Mouse (Mus musculus): Measurements from ENCODE around the gene I0C0044D17Rik. TPM values are rescaled to one million over a fixed set of nuclear protein-coding genes. Genes with fewer than 3 reads are reported as not detected.

The I0C0044D17Rik gene
- total RNA-seq, 1 experiment, result 0.13 TPM

- no peaks in the 10 kb centered on the region for H3K9me3 ChIP-seq (ENCODE audit: control insufficient read depth, insufficient read depth, low read depth, low read length)
- in situ Hi-C loops (cut with MboI; ENCODE audit: low sequenced_read_pairs in 2 of 2, unreplicated experiment in 2 of 2), result no loop called here
Measured at GRCm38 (mm10) chr4:98826701-98827100, 3.1 kb upstream of the I0C0044D17Rik start.

GRCm38 (mm10) chr4:98823047-98823446 lies 593 bp downstream of the I0C0044D17Rik start:
- Histone ChIP-seq H3K4me1 (ENCODE audit: control insufficient read depth in 2 of 2, insufficient read depth in 2 of 2, low read length in 2 of 2, poor library complexity in 1 of 2) (peaks cover 2 to 3% of the 10 kb centered on the region in 2 experiments; a peak in 1 of 4 replicates), H3K4me3 (ENCODE audit: insufficient read depth in 1 of 2, low read depth in 1 of 2, low read length in 2 of 2, poor library complexity in 1 of 2, severe bottlenecking in 1 of 2) (no peak overlapping the region), H3K27ac (ENCODE audit: insufficient read depth, low read depth, low read length, poor library complexity, severe bottlenecking) (no peak overlapping the region), H3K9me3 (ENCODE audit: control insufficient read depth, insufficient read depth, low read depth, low read length) (no peaks in the 10 kb centered on the region), H3K36me3 (ENCODE audit: control insufficient read depth, insufficient read depth, low read length, poor library complexity, severe bottlenecking) (no peaks in the 10 kb centered on the region), H3K9ac (ENCODE audit: insufficient read depth, low read depth, low read length, poor library complexity, severe bottlenecking) (no peak overlapping the region)
- TF ChIP-seq ZNF384 (IDR thresholded peaks at IDR 0.05; ENCODE audit: low read depth, low read length) (no peak), HCFC1 (IDR thresholded peaks at IDR 0.05; ENCODE audit: borderline replicate concordance, insufficient read depth, low read length) (no peak), ZC3H11A (IDR thresholded peaks at IDR 0.05; ENCODE audit: borderline replicate concordance, low read depth, low read length) (no peak), CHD2 (IDR thresholded peaks at IDR 0.05; ENCODE audit: low read depth, low read length) (no peak), MAFK (IDR thresholded peaks at IDR 0.05; ENCODE audit: insufficient read depth, low read depth, low read length) (no peak)
- in situ Hi-C loops (cut with MboI; ENCODE audit: low sequenced_read_pairs in 2 of 2, unreplicated experiment in 2 of 2), result no loop called here
- no peak for DNase-seq (ENCODE audit: low read depth, low spot score)

More at GRCm38 (mm10) chr4:98826701-98827100, 3.1 kb upstream of the I0C0044D17Rik start:
- H3K9ac ChIP-seq (ENCODE audit: insufficient read depth, low read depth, low read length, poor library complexity, severe bottlenecking), result no peak overlapping the region
- H3K4me3 ChIP-seq (ENCODE audit: insufficient read depth in 1 of 2, low read depth in 1 of 2, low read length in 2 of 2, poor library complexity in 1 of 2, severe bottlenecking in 1 of 2), result no peak overlapping the region
- DNase-seq (ENCODE audit: low read depth, low spot score), result no peak
- TF ChIP-seq ZNF384 (IDR thresholded peaks at IDR 0.05; ENCODE audit: low read depth, low read length), result no peak
- no peak for TF ChIP-seq ZC3H11A (IDR thresholded peaks at IDR 0.05; ENCODE audit: borderline replicate concordance, low read depth, low read length)
- TF ChIP-seq MAFK (IDR thresholded peaks at IDR 0.05; ENCODE audit: insufficient read depth, low read depth, low read length), result no peak
- no peak for TF ChIP-seq HCFC1 (IDR thresholded peaks at IDR 0.05; ENCODE audit: borderline replicate concordance, insufficient read depth, low read length)
- no peak for TF ChIP-seq CHD2 (IDR thresholded peaks at IDR 0.05; ENCODE audit: low read depth, low read length)
- H3K4me1 ChIP-seq (ENCODE audit: control insufficient read depth in 2 of 2, insufficient read depth in 2 of 2, low read length in 2 of 2, poor library complexity in 1 of 2), result peaks cover 0 to 2% of the 10 kb centered on the region in 2 experiments; a peak in 2 of 4 replicates
- no peaks in the 10 kb centered on the region for H3K36me3 ChIP-seq (ENCODE audit: control insufficient read depth, insufficient read depth, low read length, poor library complexity, severe bottlenecking)
- no peak overlapping the region for H3K27ac ChIP-seq (ENCODE audit: insufficient read depth, low read depth, low read length, poor library complexity, severe bottlenecking)

- no peak for DNase-seq (ENCODE audit: low read depth, low spot score)
- TF ChIP-seq MAFK (IDR thresholded peaks at IDR 0.05; ENCODE audit: insufficient read depth, low read depth, low read length), result no peak
- TF ChIP-seq ZC3H11A (IDR thresholded peaks at IDR 0.05; ENCODE audit: borderline replicate concordance, low read depth, low read length), result no peak
- TF ChIP-seq HCFC1 (IDR thresholded peaks at IDR 0.05; ENCODE audit: borderline replicate concordance, insufficient read depth, low read length), result no peak
- no peak for TF ChIP-seq CHD2 (IDR thresholded peaks at IDR 0.05; ENCODE audit: low read depth, low read length)
- TF ChIP-seq ZNF384 (IDR thresholded peaks at IDR 0.05; ENCODE audit: low read depth, low read length), result no peak
- Histone ChIP-seq H3K9ac (ENCODE audit: insufficient read depth, low read depth, low read length, poor library complexity, severe bottlenecking) (no peak overlapping the region), H3K36me3 (ENCODE audit: control insufficient read depth, insufficient read depth, low read length, poor library complexity, severe bottlenecking) (no peaks in the 10 kb centered on the region), H3K9me3 (ENCODE audit: control insufficient read depth, insufficient read depth, low read depth, low read length) (no peaks in the 10 kb centered on the region), H3K4me1 (ENCODE audit: control insufficient read depth in 2 of 2, insufficient read depth in 2 of 2, low read length in 2 of 2, poor library complexity in 1 of 2) (peaks cover 2 to 3% of the 10 kb centered on the region in 2 experiments; a peak in 1 of 4 replicates), H3K4me3 (ENCODE audit: insufficient read depth in 1 of 2, low read depth in 1 of 2, low read length in 2 of 2, poor library complexity in 1 of 2, severe bottlenecking in 1 of 2) (no peak overlapping the region), H3K27ac (ENCODE audit: insufficient read depth, low read depth, low read length, poor library complexity, severe bottlenecking) (no peak overlapping the region)
- in situ Hi-C loops (cut with MboI; ENCODE audit: low sequenced_read_pairs in 2 of 2, unreplicated experiment in 2 of 2), result no loop called here
Measured at GRCm38 (mm10) chr4:98822478-98822877, 1.2 kb downstream of the I0C0044D17Rik start.

GRCm38 (mm10) chr4:98819216-98819755 lies 4.4 kb downstream of the I0C0044D17Rik start:
- H3K36me3 ChIP-seq (ENCODE audit: control insufficient read depth, insufficient read depth, low read length, poor library complexity, severe bottlenecking), result no peaks in the 10 kb centered on the region
- in situ Hi-C loops (cut with MboI; ENCODE audit: low sequenced_read_pairs in 2 of 2, unreplicated experiment in 2 of 2), result no loop called here
- H3K4me1 ChIP-seq (ENCODE audit: control insufficient read depth in 2 of 2, insufficient read depth in 2 of 2, low read length in 2 of 2, poor library complexity in 1 of 2), result peaks cover 2 to 8% of the 10 kb centered on the region in 2 experiments; a peak in 2 of 4 replicates
- no peak overlapping the region for H3K9ac ChIP-seq (ENCODE audit: insufficient read depth, low read depth, low read length, poor library complexity, severe bottlenecking)
- no peak overlapping the region for H3K27ac ChIP-seq (ENCODE audit: insufficient read depth, low read depth, low read length, poor library complexity, severe bottlenecking)
- H3K9me3 ChIP-seq (ENCODE audit: control insufficient read depth, insufficient read depth, low read depth, low read length), result no peaks in the 10 kb centered on the region
- TF ChIP-seq ZNF384 (IDR thresholded peaks at IDR 0.05; ENCODE audit: low read depth, low read length) (no peak), CHD2 (IDR thresholded peaks at IDR 0.05; ENCODE audit: low read depth, low read length) (no peak), MAFK (IDR thresholded peaks at IDR 0.05; ENCODE audit: insufficient read depth, low read depth, low read length) (no peak), HCFC1 (IDR thresholded peaks at IDR 0.05; ENCODE audit: borderline replicate concordance, insufficient read depth, low read length) (no peak), ZC3H11A (IDR thresholded peaks at IDR 0.05; ENCODE audit: borderline replicate concordance, low read depth, low read length) (no peak)
- no peak for DNase-seq (ENCODE audit: low read depth, low spot score)
- no peak overlapping the region for H3K4me3 ChIP-seq (ENCODE audit: insufficient read depth in 1 of 2, low read depth in 1 of 2, low read length in 2 of 2, poor library complexity in 1 of 2, severe bottlenecking in 1 of 2)

Data from ES-E14 (cell line).